16 mouse cellular contexts compared by ENCODE assay signal in the genomic region with DNA sequence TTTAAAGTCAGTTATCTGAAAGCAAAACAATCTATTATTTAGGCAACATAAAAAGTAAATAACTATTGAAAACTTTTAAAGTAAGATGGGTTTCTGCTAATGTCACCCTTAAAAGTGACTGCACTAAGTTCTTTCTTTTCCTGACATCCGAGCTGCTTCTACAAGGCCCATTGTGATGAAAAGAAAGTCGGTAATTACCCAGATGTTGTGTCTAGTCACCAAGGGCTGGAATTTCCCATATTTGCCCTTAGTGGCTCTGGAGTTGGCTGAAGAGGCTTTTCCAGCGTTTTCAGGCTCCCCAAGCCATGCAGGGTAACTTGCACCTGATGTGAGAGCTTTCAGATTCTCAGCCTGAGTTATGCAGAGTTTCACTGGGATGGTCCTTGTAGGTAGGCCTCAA.
"Had no signal": no experiment of that assay in that cellular context is flagged by ENCODE, and none has a peak within 500 bp of the region (broad histone marks: within the 10 kb centered on the region; RNA-seq: fewer than 3 reads in every experiment).

No protein-coding gene starts in this region.

- H3K4me2 ChIP-seq: limb, embryonic 13.5 days; neural tube, embryonic 15.5 days had no signal

- H3K4me3 ChIP-seq: limb, embryonic 13.5 days; myocyte; neural tube, embryonic 15.5 days had no signal

- H3K27ac ChIP-seq: kidney, postnatal 0 days; limb, embryonic 13.5 days; liver, embryonic 14.5 days; neural tube, embryonic 15.5 days had no signal

- H3K36me3 ChIP-seq: limb, embryonic 13.5 days; neural tube, embryonic 15.5 days had no signal

- H3K9me3 ChIP-seq: limb, embryonic 13.5 days; neural tube, embryonic 15.5 days had no signal

- DNase-seq: kidney, adult 11 months; kidney, adult 9 months; kidney, postnatal 36 days; layer of hippocampus, adult 9-11 months; layer of hippocampus, postnatal 36 days; lung, postnatal 10 days; midbrain, embryonic 14.5 days; right cerebral cortex, adult 18-20 months; right cerebral cortex, postnatal 25 days; thymus, adult 18-20 months; thymus, postnatal 14 days had no signal

- H3K27me3 ChIP-seq: limb, embryonic 13.5 days; neural tube, embryonic 15.5 days had no signal

- H3K9ac ChIP-seq: limb, embryonic 13.5 days; liver, embryonic 14.5 days; neural tube, embryonic 15.5 days had no signal

- H3K4me1 ChIP-seq: limb, embryonic 13.5 days; neural tube, embryonic 15.5 days had no signal
